ENCODE assay signal across 17 mouse cellular contexts in the genomic region with DNA sequence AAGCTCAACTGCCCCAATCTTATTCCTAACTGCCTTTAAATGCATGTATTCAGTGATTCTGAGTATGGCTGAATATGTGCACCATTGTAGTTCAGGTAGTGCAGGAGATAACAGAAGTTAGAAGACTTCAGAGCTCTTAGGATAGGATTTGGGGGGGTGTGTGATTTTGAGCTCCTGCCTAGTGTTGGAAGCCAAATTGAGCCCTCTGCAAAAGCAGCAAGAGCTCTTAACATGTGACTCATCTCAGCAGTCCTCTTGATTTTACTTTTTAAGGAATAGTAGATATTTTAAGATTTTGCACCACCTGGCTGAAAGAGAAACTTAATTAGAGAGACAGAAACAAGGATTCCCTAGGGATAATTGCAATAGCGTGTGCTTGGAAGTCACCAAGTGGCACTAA.
"Had no signal": no experiment of that assay in that cellular context is flagged by ENCODE, and none has a peak within 500 bp of the region (broad histone marks: within the 10 kb centered on the region; RNA-seq: fewer than 3 reads in every experiment).

No protein-coding gene starts in this region.

- DNase-seq: liver, postnatal 0 days; lung, adult 2 months; lung, postnatal 14 days; lung, postnatal 36 days; right cerebral cortex, postnatal 14 days; thymus, adult 2 months; thymus, postnatal 14 days; thymus, postnatal 36 days had no signal

- H3K4me1 ChIP-seq: lung, embryonic 15.5 days; megakaryocyte, embryonic 14.5 days; midbrain, embryonic 13.5 days; midbrain, embryonic 15.5 days; neural tube, embryonic 12.5 days; stomach, embryonic 15.5 days had no signal

- H3K36me3 ChIP-seq: lung, embryonic 15.5 days; midbrain, embryonic 13.5 days; midbrain, embryonic 15.5 days; neural tube, embryonic 12.5 days; stomach, embryonic 15.5 days had no signal

- H3K27ac ChIP-seq: lung, embryonic 15.5 days; macrophage; midbrain, embryonic 13.5 days; midbrain, embryonic 15.5 days; neural tube, embryonic 12.5 days; stomach, embryonic 15.5 days; stomach, postnatal 0 days had no signal

- H3K27me3 ChIP-seq: lung, embryonic 15.5 days; megakaryocyte, embryonic 14.5 days; midbrain, embryonic 13.5 days; midbrain, embryonic 15.5 days; neural tube, embryonic 12.5 days; stomach, embryonic 15.5 days had no signal

- H3K9me3 ChIP-seq: lung, embryonic 15.5 days; megakaryocyte, embryonic 14.5 days; midbrain, embryonic 13.5 days; midbrain, embryonic 15.5 days; neural tube, embryonic 12.5 days; stomach, embryonic 15.5 days had no signal

- ATAC-seq: liver, postnatal 0 days; lung, postnatal 0 days; midbrain, embryonic 13.5 days; midbrain, embryonic 15.5 days had no signal

- H3K4me3 ChIP-seq: lung, embryonic 15.5 days; megakaryocyte, embryonic 14.5 days; midbrain, embryonic 13.5 days; midbrain, embryonic 15.5 days; neural tube, embryonic 12.5 days; stomach, embryonic 15.5 days had no signal
